Mouse (Mus musculus) forebrain, embryonic 11.5 days (tissue): ENCODE measurements around the gene Gm20388. TPM values are rescaled to one million over a fixed set of nuclear protein-coding genes. Genes with fewer than 3 reads are reported as not detected.
A peak's percentile ranks its signal among the peaks of the same experiment; 100 is the strongest.

Experiments
- ATAC-seq: fragments of 200-750 bp; cut with Nextera tagmentation; replicated peaks from 2 replicates; pipeline ENCODE4 v1.8.0; 2017; ENCODE audit warnings: moderate TSS enrichment; ENCODE audit not compliant: low FRiP score
- DNase-seq: peaks from one replicate; pipeline ENCODE4 v3.0.0-alpha.2; 2017; ENCODE audit warnings: low spot score
- H3K27ac ChIP-seq: fragments of 300-500 bp; sonication (generic); 2 replicates; pipeline ENCODE4 v1.5.1; 2014; ENCODE audit warnings: low read depth, low read length
- H3K27me3 ChIP-seq: fragments of 300-500 bp; sonication (generic); 2 replicates; pipeline ENCODE4 v1.6.1; 2014; ENCODE audit warnings: mild to moderate bottlenecking, low read length, mixed read lengths; ENCODE audit not compliant: control insufficient read depth, insufficient read depth
- H3K36me3 ChIP-seq: fragments of 300-500 bp; sonication (generic); 2 replicates; pipeline ENCODE4 v1.6.1; 2014; ENCODE audit warnings: mild to moderate bottlenecking, low read length, moderate library complexity, mixed read lengths; ENCODE audit not compliant: control insufficient read depth, insufficient read depth
- H3K4me1 ChIP-seq: fragments of 300-500 bp; sonication (generic); replicated peaks from 2 replicates; pipeline ENCODE4 v1.6.1; 2014; ENCODE audit warnings: low read length, mixed read lengths; ENCODE audit not compliant: control insufficient read depth, insufficient read depth
- H3K4me2 ChIP-seq: fragments of 300-500 bp; sonication (generic); 2 replicates; pipeline ENCODE4 v1.6.1; 2014; ENCODE audit warnings: low read depth, mild to moderate bottlenecking, low read length, moderate library complexity, mixed read lengths; ENCODE audit not compliant: severe bottlenecking
- H3K4me3 ChIP-seq: fragments of 300-500 bp; sonication (generic); 2 replicates; pipeline ENCODE4 v1.5.1; 2014; ENCODE audit warnings: low read depth, low read length
- H3K9ac ChIP-seq: fragments of 300-500 bp; sonication (generic); 2 replicates; pipeline ENCODE4 v1.6.1; 2014; ENCODE audit warnings: low read length
- H3K9me3 ChIP-seq: fragments of 300-500 bp; sonication (generic); 2 replicates; pipeline ENCODE4 v1.6.1; 2016; ENCODE audit warnings: low read length, mixed read lengths; ENCODE audit not compliant: control insufficient read depth
- WGBS: fragments of 180-500 bp; shearing (Covaris S2); extraction: QIAGEN DNeasy Blood & Tissue Kit; methylation state at CpG from one replicate; pipeline ENCODE4 v1.1.7; 2014; 5-methylcytosine and 5-hydroxymethylcytosine counted together
- polyA plus RNA-seq: library from polyadenylated mRNA; unstranded; fragments of >200 nt; fragmentation: Nextera tagmentation; extraction: Ambion mirVana; gene quantifications from 2 replicates; pipeline ENCODE4 v1.2.1, GENCODE M21; 2014

Gene Gm20388
- polyA plus RNA-seq, 1 experiment from 2014 or later, result not detected

- Histone ChIP-seq H3K36me3 (no peaks in the 10 kb centered on the region), H3K27ac (no peak overlapping the region), H3K4me2 (no peak overlapping the region), H3K9me3 (no peaks in the 10 kb centered on the region), H3K4me1 (peaks cover 6% of the 10 kb centered on the region; the same call in 1 of the 2 replicates), H3K9ac (no peak overlapping the region), H3K4me3 (no peak overlapping the region), H3K27me3 (peaks cover 79% of the 10 kb centered on the region)
- WGBS, result 10% methylated on average over 11 of the region's 11 CpGs
- DNase-seq (no peak), ATAC-seq (no peak)
Observed at GRCm38 (mm10) chr8:121072406-121073130, 1161.9 kb downstream of the Gm20388 start.

- Histone ChIP-seq H3K27me3 (peaks cover 86% of the 10 kb centered on the region), H3K4me3 (no peak overlapping the region; the same call in 1 of the 2 replicates), H3K4me2 (peak overlapping the region; percentile 21; the same call in 1 of the 2 replicates), H3K4me1 (peaks cover 6% of the 10 kb centered on the region; the same call in 1 of the 2 replicates), H3K9ac (no peak overlapping the region), H3K9me3 (no peaks in the 10 kb centered on the region), H3K36me3 (no peaks in the 10 kb centered on the region), H3K27ac (no peak overlapping the region)
- under 1% methylated on average over 48 of the region's 48 CpGs for WGBS
- ATAC-seq (no peak), DNase-seq (no peak)
Observed at GRCm38 (mm10) chr8:121073174-121074107, 1162.8 kb downstream of the Gm20388 start.

- DNase-seq, result no peak
- no peaks in the 10 kb centered on the region for H3K9me3 ChIP-seq
- H3K4me1 ChIP-seq, result peaks cover 6% of the 10 kb centered on the region; the same call in 1 of the 2 replicates
- 0% methylated on average over 15 of the region's 15 CpGs for WGBS
- H3K27me3 ChIP-seq, result peaks cover 92% of the 10 kb centered on the region
- no peak overlapping the region for H3K27ac ChIP-seq
- no peak overlapping the region for H3K4me3 ChIP-seq
- H3K4me2 ChIP-seq, result no peak overlapping the region
- no peaks in the 10 kb centered on the region for H3K36me3 ChIP-seq
- no peak overlapping the region for H3K9ac ChIP-seq
- ATAC-seq, result no peak
Observed at GRCm38 (mm10) chr8:121074108-121074847, 1163.6 kb downstream of the Gm20388 start.

GRCm38 (mm10) chr8:121074848-121075145 is 1164.2 kb downstream of the Gm20388 start:
- Histone ChIP-seq H3K27me3 (peaks cover 93% of the 10 kb centered on the region), H3K27ac (no peak overlapping the region), H3K4me2 (no peak overlapping the region), H3K4me1 (peaks cover 6% of the 10 kb centered on the region; the same call in 1 of the 2 replicates), H3K4me3 (no peak overlapping the region), H3K36me3 (no peaks in the 10 kb centered on the region), H3K9me3 (no peaks in the 10 kb centered on the region), H3K9ac (no peak overlapping the region)
- DNase-seq, result no peak
- 2% methylated on average over 10 of the region's 10 CpGs for WGBS
- no peak for ATAC-seq

- no peak overlapping the region for H3K9ac ChIP-seq
- no peaks in the 10 kb centered on the region for H3K36me3 ChIP-seq
- no peak overlapping the region for H3K4me3 ChIP-seq
- H3K4me2 ChIP-seq, result no peak overlapping the region
- ATAC-seq, result no peak
- peaks cover 93% of the 10 kb centered on the region for H3K27me3 ChIP-seq
- DNase-seq, result no peak
- no peak overlapping the region for H3K27ac ChIP-seq
- H3K9me3 ChIP-seq, result no peaks in the 10 kb centered on the region
- peaks cover 6% of the 10 kb centered on the region; the same call in 1 of the 2 replicates for H3K4me1 ChIP-seq
- under 1% methylated on average over 13 of the region's 13 CpGs for WGBS
Observed at GRCm38 (mm10) chr8:121075936-121076335, 1165.3 kb downstream of the Gm20388 start.

- Histone ChIP-seq H3K27ac (no peak overlapping the region), H3K4me2 (no peak overlapping the region), H3K4me1 (peaks cover 6% of the 10 kb centered on the region; the same call in 1 of the 2 replicates), H3K9me3 (no peaks in the 10 kb centered on the region), H3K9ac (no peak overlapping the region), H3K4me3 (no peak overlapping the region), H3K27me3 (peaks cover 93% of the 10 kb centered on the region), H3K36me3 (no peaks in the 10 kb centered on the region)
- DNase-seq (no peak), ATAC-seq (no peak)
- 5% methylated on average over 7 of the region's 7 CpGs for WGBS
Observed at GRCm38 (mm10) chr8:121076555-121076954, 1165.9 kb downstream of the Gm20388 start.

- Histone ChIP-seq H3K27ac (no peak overlapping the region), H3K9me3 (no peaks in the 10 kb centered on the region), H3K36me3 (no peaks in the 10 kb centered on the region), H3K4me1 (0 out of 2 replicates have a peak, but pooled peaks cover 4% of the 10 kb centered on the region), H3K9ac (no peak overlapping the region), H3K4me3 (no peak overlapping the region), H3K27me3 (peaks cover 93% of the 10 kb centered on the region), H3K4me2 (no peak overlapping the region)
- ATAC-seq (no peak), DNase-seq (no peak)
- WGBS, result 2% methylated on average over 14 of the region's 14 CpGs
Observed at GRCm38 (mm10) chr8:121078721-121079120, 1168.1 kb downstream of the Gm20388 start.

- Histone ChIP-seq H3K4me1 (0 out of 2 replicates have a peak, but pooled peaks cover 5% of the 10 kb centered on the region), H3K27ac (no peak overlapping the region), H3K27me3 (peaks cover 93% of the 10 kb centered on the region), H3K9ac (no peak overlapping the region), H3K4me3 (no peak overlapping the region), H3K4me2 (no peak overlapping the region), H3K36me3 (no peaks in the 10 kb centered on the region), H3K9me3 (no peaks in the 10 kb centered on the region)
- under 1% methylated on average over 7 of the region's 7 CpGs for WGBS
- DNase-seq, result no peak
- no peak for ATAC-seq
Observed at GRCm38 (mm10) chr8:121079201-121079600, 1168.6 kb downstream of the Gm20388 start.
